Mouse (Mus musculus) left cerebral cortex, adult 2 months (tissue): Measurements from ENCODE around the gene Adprhl2. TPM values are rescaled to one million over a fixed set of nuclear protein-coding genes. Genes with fewer than 3 reads are reported as not detected.

ENCODE experiments used
- DNase-seq, 2 experiments: peaks; one replicate each; pipeline ENCODE4 v3.0.0; 2021 to 2022; ENCODE audit warnings: low spot score in 2 of 2, mixed read lengths in 1 of 2; ENCODE audit errors: extremely low spot score in 1 of 2
- H3K27ac ChIP-seq: fragments of 200-600 bp; 2 replicates; pipeline ENCODE4 v1.8.1; 2022
- H3K4me3 ChIP-seq: fragments of 200-600 bp; 2 replicates; pipeline ENCODE4 v1.8.1; 2022
- CTCF ChIP-seq: fragments of 200-600 bp; IDR thresholded peaks from 2 replicates; pipeline ENCODE4 v1.8.1; 2022; ENCODE audit warnings: antibody characterized with exemption, mild to moderate bottlenecking, moderate library complexity
- intact Hi-C: fragments of 180-260 bp; cut with DNase I; formaldehyde crosslinking; loops from one replicate; pipeline ENCODE4 v1.15.1; 2025
- total RNA-seq, 2 experiments: library from RNA; stranded (reverse); gene quantifications; 2 replicates each; pipeline ENCODE4 v1.2.3; 2021

Adprhl2 gene
- total RNA-seq, 2 experiments from 2014 or later, result 29.5 to 29.9 TPM

DNA sequence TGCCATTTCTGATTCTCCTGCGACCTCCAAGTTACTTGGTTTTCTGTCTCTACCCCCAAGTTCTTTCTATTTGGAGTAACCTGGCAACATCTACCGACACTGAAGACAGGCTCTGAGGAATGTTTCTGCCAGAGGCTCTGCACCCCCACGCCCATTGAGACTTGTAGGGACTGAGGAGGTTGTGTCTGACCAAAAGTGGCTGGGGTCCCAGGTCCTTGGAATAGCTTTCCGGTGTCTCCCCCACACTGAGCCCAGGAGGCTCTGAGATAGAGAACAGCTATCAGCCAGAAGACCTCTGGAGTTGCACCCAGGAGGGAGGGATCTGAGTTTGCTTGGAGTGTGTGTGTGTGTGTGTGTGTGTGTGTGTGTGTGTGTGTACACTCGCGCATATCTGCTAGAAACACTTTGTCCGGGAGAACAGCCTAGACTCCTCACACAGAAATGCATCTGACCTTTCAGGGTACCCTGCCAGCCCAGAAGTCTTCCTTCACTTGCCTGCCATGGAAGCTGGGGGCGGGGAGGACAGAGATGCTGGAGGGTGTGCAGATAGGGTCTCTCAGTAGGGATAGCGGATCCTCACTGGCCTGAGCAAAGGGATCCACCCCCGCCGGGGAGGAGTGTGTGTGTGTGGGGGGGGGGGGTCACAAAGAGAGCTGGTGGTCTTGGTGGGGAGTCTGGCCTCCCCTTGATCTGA lies 34.1 kb downstream of the Adprhl2 start:
- Histone ChIP-seq H3K27ac (no peak overlapping the region), H3K4me3 (no peak overlapping the region)
- intact Hi-C loops, result no loop called here
- TF ChIP-seq CTCF, result no peak
- DNase-seq, result no peak

DNA sequence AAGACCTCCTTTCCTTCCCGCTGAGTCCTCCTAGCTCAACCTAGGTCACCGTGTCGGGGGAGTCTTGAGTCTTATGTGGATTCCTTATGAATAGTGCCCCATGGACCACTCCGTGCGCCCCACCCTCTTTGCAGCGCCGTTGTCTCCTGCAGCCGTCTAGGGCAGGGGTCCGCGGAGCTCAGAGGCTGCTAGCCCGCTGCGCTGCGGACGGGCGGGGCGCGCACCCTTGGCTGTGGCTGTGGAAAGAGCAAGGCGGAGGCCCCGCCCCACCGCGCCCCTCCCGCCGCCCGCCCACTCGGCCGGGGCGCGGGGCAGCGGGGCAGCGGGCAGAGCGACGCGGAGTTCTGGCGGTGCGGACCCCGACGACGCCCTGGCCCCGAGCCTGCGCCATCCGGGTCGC lies 35.0 kb downstream of the Adprhl2 start, which contains the start of gene Col8a2:
Col8a2 (plus strand) TSS at position 302 of the 400 bp plus-strand sequence.
- H3K4me3 ChIP-seq, result no peak within 1 kb of the TSS
- intact Hi-C loops, result no loop called here
- no peak for TF ChIP-seq CTCF
- no peak within 1 kb of the TSS for H3K27ac ChIP-seq
- DNase-seq, result no peak

DNA sequence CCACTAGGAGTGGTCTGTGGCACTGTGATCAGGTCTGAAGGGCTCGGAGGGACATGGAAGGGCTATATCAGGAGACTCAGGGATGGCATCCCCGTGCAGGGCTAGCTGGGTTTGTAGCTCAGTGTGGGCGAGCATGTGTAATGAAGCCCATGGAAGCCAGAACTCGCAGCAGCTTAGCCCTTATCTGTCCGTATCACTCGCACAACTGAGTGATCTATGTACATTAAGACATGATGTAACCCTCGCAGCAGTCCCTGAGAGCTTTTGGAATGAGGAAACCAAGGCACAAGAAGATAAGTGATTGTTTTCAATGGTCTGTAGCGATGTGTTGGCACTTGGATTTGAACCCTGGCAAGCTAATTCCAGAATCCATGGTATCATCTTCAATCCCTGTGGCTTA lies 37.9 kb downstream of the Adprhl2 start:
- H3K27ac ChIP-seq, result no peak overlapping the region
- no peak for TF ChIP-seq CTCF
- no peak overlapping the region for H3K4me3 ChIP-seq
- DNase-seq, result no peak
- intact Hi-C loops, result no loop called here

DNA sequence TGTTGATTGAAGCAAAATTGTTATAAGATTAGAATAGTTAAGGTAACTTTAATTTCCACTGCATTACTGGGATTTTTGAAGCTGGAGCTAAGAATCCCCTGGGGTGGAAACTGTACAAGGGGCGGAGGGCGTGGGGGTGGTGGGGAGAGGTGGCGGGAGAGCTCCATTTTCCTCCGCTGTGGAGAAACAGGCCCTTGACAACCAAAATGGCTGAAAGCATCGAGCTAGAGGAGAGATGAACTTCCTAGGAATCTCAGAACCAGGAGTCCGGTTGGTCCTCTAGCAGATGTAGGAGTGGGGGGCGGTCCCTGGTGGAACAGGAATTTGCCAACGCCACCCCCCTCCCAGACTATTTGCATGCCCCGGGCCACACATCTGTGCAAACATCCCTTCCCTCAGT lies 39.8 kb downstream of the Adprhl2 start:
- no peak for TF ChIP-seq CTCF
- intact Hi-C loops, result no loop called here
- Histone ChIP-seq H3K4me3 (no peak overlapping the region), H3K27ac (no peak overlapping the region)
- no peak for DNase-seq

DNA sequence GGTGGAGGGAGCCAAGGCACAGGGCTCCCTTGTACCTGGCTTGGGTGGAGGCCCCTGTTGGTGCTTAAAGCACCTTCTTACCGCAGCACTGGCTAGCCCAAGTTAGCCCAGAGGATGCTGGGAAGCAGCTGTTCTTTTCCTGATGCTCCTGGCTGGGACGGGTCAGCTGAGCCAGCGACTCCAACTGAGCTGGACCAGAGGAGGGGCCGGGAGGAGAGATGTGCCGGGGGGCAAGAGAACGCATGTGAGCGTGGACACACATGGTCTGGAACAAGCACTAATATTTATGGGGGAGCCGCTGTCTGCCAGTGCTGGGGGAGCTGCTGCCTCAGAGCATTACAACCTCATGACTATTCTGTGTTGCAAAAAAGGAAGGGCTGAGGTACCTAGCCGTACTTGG lies 42.5 kb downstream of the Adprhl2 start:
- TF ChIP-seq CTCF, result no peak
- no peak for DNase-seq
- Histone ChIP-seq H3K4me3 (no peak overlapping the region), H3K27ac (no peak overlapping the region)
- intact Hi-C loops, result loop anchor here (2.0 kb wide), 1 partner anchor 32 kb away; no protein-coding TSS in a partner anchor

DNA sequence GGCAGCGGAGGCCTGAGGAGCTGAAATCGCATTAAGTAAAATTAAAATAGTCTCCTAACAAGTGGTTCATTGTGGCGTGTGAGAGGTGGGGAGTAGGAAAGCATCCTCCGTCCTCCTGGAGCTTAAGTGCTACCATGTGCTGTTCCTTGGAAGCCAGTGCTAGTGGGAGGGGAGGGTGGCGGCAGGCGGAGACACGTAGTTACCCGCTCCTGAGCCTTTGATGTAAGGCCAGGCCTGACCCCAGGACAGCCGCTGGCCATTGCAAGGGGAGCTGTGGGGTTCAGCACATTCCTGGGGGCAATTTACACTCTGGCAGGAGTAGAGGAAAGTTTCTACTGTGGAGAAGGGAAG lies 43.0 kb downstream of the Adprhl2 start:
- TF ChIP-seq CTCF, result no peak
- H3K27ac ChIP-seq, result no peak overlapping the region
- no peak overlapping the region for H3K4me3 ChIP-seq
- DNase-seq, result no peak
- intact Hi-C loops, result loop anchor here (2.0 kb wide), 1 partner anchor 32 kb away; no protein-coding TSS in a partner anchor

DNA sequence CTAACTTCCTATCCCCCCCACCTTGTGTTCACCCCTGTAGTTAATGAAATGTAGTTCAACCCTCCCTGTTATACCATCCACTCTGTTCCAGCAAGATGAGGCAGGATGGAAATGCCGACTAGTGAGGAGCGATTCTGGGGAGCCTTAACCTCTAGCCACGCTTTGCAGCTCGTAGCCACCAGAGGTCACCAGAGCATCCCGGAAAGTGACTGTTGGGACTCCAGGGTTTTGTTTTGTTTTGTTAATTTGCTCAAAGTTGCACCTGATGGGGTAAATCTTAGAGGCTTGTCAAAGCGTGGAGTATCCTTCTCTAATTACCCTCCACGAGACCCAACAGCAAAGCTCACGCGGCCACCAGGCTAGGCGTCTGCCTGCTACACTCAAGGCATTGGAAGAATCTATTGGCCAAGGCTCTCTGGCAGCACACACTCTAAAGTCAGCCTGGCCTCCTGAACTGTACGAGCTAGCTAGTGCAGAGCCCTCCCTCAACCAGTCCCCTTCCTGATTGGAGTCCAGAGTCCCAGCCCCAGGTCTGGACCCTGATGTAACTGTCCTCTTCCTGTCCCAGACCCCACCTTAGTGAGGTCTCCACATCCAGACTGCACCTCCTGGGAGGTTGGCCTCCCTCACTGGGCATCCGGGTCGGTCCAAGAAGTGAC lies 43.5 kb downstream of the Adprhl2 start:
- intact Hi-C loops, result loop anchor here (2.0 kb wide), 1 partner anchor 33 kb away; no protein-coding TSS in a partner anchor
- peak; percentile 60 for TF ChIP-seq CTCF
- Histone ChIP-seq H3K27ac (no peak overlapping the region), H3K4me3 (no peak overlapping the region)
- no peak for DNase-seq

DNA sequence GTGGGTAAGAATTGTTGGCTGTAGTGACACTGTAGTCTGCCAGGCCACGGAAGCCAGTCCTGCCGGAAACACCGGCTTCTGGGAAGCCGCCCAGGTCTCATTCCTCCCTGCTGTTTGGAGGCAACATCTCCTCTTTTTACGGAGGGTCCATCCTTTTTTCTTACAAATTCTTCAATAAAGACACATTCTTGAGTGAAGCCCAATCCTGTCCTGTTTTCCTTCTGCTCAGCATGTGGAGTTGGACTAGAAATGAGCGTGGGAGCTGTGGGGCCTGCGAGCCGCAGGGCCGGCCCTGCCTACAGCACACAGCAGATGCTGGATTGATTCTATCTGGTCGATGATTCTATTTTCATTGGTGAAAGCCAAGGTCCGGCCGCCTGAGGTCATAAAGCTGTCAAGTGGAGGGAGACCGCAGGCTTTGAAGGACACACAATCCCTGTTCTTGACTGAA lies 45.8 kb downstream of the Adprhl2 start:
- no peak for TF ChIP-seq CTCF

DNA sequence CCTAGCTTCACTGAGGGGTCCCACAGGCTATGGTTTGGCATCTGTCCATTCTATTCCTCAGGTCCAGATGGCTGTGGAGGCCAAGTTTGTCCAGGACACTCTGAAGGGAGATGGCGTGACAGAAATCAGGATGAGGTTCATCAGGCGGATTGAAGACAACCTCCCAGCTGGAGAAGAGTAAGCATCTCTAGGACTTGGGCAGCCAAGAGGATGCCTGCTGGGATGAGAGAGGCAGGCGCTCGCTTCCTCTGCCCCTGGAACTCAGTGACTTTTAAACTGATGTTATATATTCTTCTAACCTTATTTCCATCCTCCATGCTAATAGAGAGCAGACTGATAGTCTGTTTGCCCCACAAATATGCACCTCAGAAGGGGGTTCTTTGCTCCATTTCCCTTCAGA lies 46.4 kb downstream of the Adprhl2 start:
- no peak overlapping the region for H3K27ac ChIP-seq
- no peak for TF ChIP-seq CTCF
- intact Hi-C loops, result no loop called here
- DNase-seq, result no peak
- H3K4me3 ChIP-seq, result no peak overlapping the region

More for the DNA sequence above, 45.8 kb downstream of the Adprhl2 start:
- H3K4me3 ChIP-seq, result no peak overlapping the region
- no peak for DNase-seq
- intact Hi-C loops, result no loop called here
- H3K27ac ChIP-seq, result no peak overlapping the region

DNA sequence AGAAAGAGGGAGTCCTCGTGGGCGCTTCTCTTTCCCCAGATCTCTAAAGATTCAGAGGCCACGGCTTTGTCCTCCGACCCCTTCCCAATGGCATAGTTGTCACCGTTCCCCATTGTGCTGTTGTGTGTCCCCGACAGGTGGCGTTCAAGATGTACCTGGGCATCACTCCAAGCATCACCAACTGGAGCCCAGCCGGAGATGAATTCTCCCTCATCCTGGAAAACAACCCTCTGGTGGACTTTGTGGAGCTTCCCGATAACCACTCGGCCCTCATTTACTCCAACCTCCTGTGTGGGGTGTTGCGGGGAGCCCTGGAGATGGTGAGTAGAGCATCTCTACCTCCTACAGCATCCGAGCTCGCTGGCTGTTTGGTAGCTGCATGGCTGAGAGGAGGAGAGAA lies 47.8 kb downstream of the Adprhl2 start:
- Histone ChIP-seq H3K4me3 (no peak overlapping the region), H3K27ac (peak overlapping the region; percentile 40; the same call in 1 of the 2 replicates)
- intact Hi-C loops, result no loop called here
- DNase-seq, result peak in 1 of 2 experiments; percentile 37
- peak; percentile 43 for TF ChIP-seq CTCF

DNA sequence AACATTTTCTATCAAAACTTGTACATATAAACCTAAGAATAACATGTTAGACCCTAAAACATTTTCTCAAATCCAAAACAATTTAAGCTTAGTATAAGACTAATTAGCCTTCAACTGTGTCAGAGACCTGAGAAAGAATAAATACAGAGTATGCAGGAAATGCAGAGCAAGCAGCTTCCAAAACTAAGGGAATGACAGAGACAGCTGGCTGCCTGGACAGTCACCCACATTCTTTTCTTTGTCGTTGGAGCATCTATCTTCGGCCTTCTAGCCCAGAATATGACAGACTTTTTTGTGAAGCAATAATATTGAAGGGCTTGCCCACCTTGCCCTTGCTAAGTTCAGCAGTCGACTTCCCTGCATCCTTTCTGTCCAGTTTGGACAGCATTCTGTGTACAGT lies 52.2 kb downstream of the Adprhl2 start:
- no peak for DNase-seq
- intact Hi-C loops, result no loop called here
- Histone ChIP-seq H3K4me3 (no peak overlapping the region), H3K27ac (no peak overlapping the region)
- TF ChIP-seq CTCF, result no peak

Other genes with a start within 250 kb of the Adprhl2 start
- 10 to 100 TPM; 11.3 to 14.4 TPM for gene Lsm10, start 225.1 kb downstream of the Adprhl2 start, total RNA-seq
- 10 to 100 TPM; 39.8 to 56.4 TPM for gene Stk40, start 217.7 kb downstream of the Adprhl2 start, total RNA-seq
- gene Eva1b, start 174.0 kb downstream of the Adprhl2 start, total RNA-seq, result 1 to 10 TPM; 3.1 to 3.8 TPM
- 1 to 10 TPM in 1 of 2 experiments, under 1 TPM in 1; 0.86 to 1.1 TPM for gene Sh3d21, start 158.2 kb downstream of the Adprhl2 start, total RNA-seq
- 100 to 1,000 TPM; 149 to 158 TPM for gene Thrap3, start 118.9 kb downstream of the Adprhl2 start, total RNA-seq
- 100 to 1,000 TPM; 281 TPM for gene Map7d1, start 65.4 kb downstream of the Adprhl2 start, total RNA-seq
- gene Trappc3, start 59.4 kb downstream of the Adprhl2 start, total RNA-seq, result 10 to 100 TPM; 77.0 to 87.5 TPM
- gene Col8a2, start 34.9 kb downstream of the Adprhl2 start, total RNA-seq, result 1 to 10 TPM; 1.9 to 3.0 TPM
- gene Tekt2, start 4.0 kb upstream of the Adprhl2 start, total RNA-seq, result 1 to 10 TPM; 1.5 to 1.6 TPM
- 10 to 100 TPM; 33.6 to 45.8 TPM for gene Ago3, start 107.9 kb upstream of the Adprhl2 start, total RNA-seq
- gene Ago1, start 146.9 kb upstream of the Adprhl2 start, total RNA-seq, result 10 to 100 TPM; 47.2 to 52.2 TPM
- gene Ago4, start 211.8 kb upstream of the Adprhl2 start, total RNA-seq, result 1 to 10 TPM; 7.6 to 9.6 TPM
- gene Clspn, start 235.2 kb upstream of the Adprhl2 start, total RNA-seq, result under 1 TPM; 0.63 to 0.75 TPM